Mouse (Mus musculus) liver, embryonic 14.5 days (tissue): Measurements from ENCODE around the gene 4932438A13Rik.

Experiments
- CTCF ChIP-seq: IDR thresholded peaks from 2 replicates; pipeline ENCODE4 v1.5.1; 2016; ENCODE audit warnings: antibody characterized with exemption, low read depth, control low read depth
- EP300 ChIP-seq: IDR thresholded peaks from 2 replicates; pipeline ENCODE4 v1.6.1; 2016; ENCODE audit warnings: antibody characterized with exemption, low read depth

DNA sequence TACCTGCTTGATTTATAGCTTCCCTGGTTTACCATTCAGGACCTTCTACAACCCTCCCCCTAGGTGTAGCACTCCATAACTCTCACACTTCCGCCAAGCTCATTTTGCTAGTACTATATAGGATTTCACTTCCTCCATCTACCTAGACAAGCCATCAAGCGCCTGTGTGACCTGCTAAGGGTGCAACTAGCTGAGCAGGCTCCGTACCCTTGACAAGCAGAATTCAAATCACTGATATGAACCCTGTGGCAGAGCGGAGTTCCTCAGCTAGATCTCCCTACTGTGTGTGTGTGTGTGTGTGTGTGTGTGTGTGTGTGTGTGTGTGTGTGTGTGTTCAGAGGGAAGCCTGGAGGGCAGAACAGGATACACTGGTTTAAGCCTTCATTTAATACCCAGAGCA lies 37.4 kb upstream of the 4932438A13Rik start:
- TF ChIP-seq CTCF, result no peak
- TF ChIP-seq EP300, result no peak
